Mouse (Mus musculus): ENCODE measurements around the gene Adam21. TPM values are rescaled to one million over a fixed set of nuclear protein-coding genes. Genes with fewer than 3 reads are reported as not detected.

Adam21 gene
- 0.27 and 0.34 TPM in 2 replicates for polyA plus RNA-seq (2012; rRNA removed)

DNA sequence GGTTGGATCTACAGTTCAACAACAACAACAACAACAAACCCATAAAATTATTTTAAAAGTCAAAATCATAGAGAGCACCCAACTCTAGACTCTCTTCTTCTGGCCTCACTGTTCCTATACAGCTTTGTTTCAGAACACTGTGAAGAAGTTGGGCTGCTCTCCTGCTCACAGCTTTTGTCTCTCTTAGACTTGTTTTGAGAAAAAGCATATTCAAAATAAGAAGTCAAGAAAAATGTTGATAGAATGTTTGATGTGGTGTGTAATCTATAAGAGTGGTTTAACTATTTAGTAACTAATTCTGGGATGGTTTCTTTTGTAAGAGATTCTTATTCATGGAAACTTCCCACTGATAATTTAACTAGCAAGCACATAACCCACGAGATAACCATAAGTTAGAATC, at the start of gene Adam21:
TSS of gene Adam21 (minus strand) at position 101 of the 400 bp plus-strand sequence.

DNA sequence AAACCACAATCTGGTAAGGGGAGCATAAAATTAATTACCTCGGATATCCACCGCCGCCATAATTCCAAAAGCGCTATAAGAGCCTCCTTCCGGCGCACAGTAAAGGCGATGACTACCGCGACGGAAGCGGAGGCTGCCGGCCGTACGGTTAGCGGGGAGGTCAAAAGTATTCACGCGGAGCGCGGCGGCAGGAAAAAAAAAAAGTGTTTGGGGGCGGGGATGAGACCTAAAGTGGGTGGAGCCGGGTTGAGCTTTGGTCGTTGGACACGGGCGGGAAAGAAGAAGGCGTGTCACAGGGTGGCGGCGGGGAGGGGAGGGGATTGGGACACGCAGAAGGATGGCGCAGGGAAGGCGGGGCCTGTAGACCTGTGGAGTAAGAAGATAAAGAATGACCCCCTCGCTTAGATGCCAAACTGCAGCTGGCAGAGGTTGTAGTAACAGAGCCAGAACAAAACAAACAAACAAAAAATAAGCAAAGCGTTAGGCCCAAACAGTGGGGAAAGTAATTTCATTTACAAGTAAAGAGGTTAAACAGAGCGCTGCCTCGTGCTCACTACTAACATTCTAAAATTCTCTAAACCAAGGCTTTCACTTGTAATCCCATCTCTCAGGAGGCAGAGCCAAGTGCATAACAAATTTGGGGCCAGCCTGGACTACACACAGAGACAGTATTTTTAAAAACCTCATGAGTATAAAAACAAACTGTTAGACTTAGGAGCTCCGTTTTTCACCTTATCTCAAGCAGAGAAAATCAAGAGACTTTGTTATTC, 26.8 kb upstream of the Adam21 start, which contains the start of gene Med6:
TSS of gene Med6 (minus strand) at position 107 of the 770 bp plus-strand sequence.

GRCm38 (mm10) chr12:81532316-81533028, 35.8 kb downstream of the Adam21 start, which contains the start of the genes Gm20498 and Synj2bp:
TSS of gene Gm20498 (minus strand) at chr12:81532905.
TSS of gene Synj2bp (minus strand) at chr12:81532911.

Other genes with a start within 250 kb of the Adam21 start
- gene Slc8a3, start 235.3 kb downstream of the Adam21 start, polyA plus RNA-seq (2012; rRNA removed), result 6.9 and 7.5 TPM in 2 replicates
- 1.3 TPM in 2 replicates for gene Gm4787, start 189.0 kb downstream of the Adam21 start, polyA plus RNA-seq (2012; rRNA removed)
- 1.3 TPM in 2 replicates for gene Adam4, start 146.5 kb downstream of the Adam21 start, polyA plus RNA-seq (2012; rRNA removed)
- gene Cox16, start 83.3 kb downstream of the Adam21 start, polyA plus RNA-seq (2012; rRNA removed), result 86.9 and 87.5 TPM in 2 replicates
- gene Gm20498, start 35.6 kb downstream of the Adam21 start, polyA plus RNA-seq (2012; rRNA removed), result 20.2 and 22.1 TPM in 2 replicates
- 20.0 and 22.2 TPM in 2 replicates for gene Synj2bp, start 35.6 kb downstream of the Adam21 start, polyA plus RNA-seq (2012; rRNA removed)
- 47.1 and 52.0 TPM in 2 replicates for gene Med6, start 26.5 kb upstream of the Adam21 start, polyA plus RNA-seq (2012; rRNA removed)
- 15.0 and 16.7 TPM in 2 replicates for gene Ttc9, start 62.8 kb upstream of the Adam21 start, polyA plus RNA-seq (2012; rRNA removed)
- 13.7 and 14.9 TPM in 2 replicates for gene Map3k9, start 212.7 kb upstream of the Adam21 start, polyA plus RNA-seq (2012; rRNA removed)